Mouse (Mus musculus): Measurements from ENCODE around the gene Pi4k2b. TPM values are rescaled to one million over a fixed set of nuclear protein-coding genes. Genes with fewer than 3 reads are reported as not detected.
"Not testable (repeated sequence)": the region's sequence is repeated elsewhere in the genome, so short reads cannot be mapped to it uniquely, and the experiment has no call there.

The Pi4k2b gene
- total RNA-seq (2014; fragmentation: Nextera tagmentation) (25.9 and 31.2 TPM in 2 replicates), total RNA-seq (2017) (35.9 and 38.8 TPM in 2 replicates)

DNA sequence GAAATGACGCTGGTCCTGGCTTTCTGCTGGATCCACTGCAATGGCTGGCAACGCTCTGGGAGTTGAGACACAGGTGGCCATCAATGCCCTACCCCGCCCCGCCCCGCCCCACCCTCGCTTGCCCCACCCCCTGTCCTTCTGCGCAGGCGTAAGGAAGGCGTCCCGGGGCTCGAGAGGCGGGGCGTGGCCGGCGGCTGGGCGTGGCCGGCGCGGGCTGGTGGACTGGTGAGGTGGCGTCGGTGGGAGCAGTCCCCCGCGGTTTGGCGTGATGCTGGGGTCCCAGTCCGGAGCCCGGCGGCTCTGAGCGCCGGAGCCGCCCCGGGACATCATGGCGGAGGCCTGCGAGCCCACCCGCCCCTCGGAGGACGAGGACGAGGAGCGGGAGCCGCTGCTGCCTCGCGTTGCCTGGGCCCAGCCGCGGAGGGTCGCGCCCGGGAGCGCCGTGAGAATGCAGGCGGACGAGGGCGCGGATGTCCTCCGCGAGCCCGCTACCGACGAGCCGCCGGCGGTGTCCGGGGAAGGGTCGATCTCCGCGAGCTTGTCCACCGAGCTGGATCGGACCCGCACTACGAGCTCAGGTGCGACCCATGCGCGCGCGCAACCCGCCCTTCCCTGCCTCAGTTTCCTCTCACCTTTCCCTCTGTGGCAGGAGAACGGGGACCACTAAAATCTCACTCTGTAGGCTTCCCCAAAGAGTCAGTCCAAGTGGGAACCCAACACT, at the start of gene Pi4k2b:
Gene Pi4k2b, plus strand, starts transcription at position 184 of the 721 bp plus-strand sequence.
- ATAC-seq (replicated peaks; ENCODE audit: poor library complexity, severe bottlenecking) = peak; percentile 89

DNA sequence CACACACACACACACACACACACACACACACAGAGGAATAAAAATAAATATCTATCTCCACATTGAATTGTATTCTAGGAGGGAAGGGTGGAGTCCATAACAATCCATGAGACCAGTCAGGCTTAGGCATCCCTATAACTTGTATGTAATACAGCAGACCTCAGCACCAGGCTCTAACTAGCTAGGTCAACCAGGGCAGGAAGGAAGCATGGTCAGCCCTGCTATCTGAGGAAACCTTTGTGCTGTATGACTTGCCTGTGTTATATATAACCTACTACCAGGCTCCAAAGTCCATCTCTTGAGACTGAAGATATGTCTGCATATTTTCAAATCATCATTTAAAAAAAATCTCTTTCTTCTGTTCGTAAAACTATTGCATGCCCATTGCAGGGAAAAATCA, 44.1 kb upstream of the Pi4k2b start:
- ATAC-seq (replicated peaks; ENCODE audit: poor library complexity, severe bottlenecking) = no peak

GRCm38 (mm10) chr5:52697882-52698440, 43.4 kb upstream of the Pi4k2b start:
- not testable (repeated sequence) for ATAC-seq (replicated peaks; ENCODE audit: poor library complexity, severe bottlenecking)

- ATAC-seq (replicated peaks; ENCODE audit: poor library complexity, severe bottlenecking) = no peak
Observed at GRCm38 (mm10) chr5:52704562-52704961, 36.8 kb upstream of the Pi4k2b start.

GRCm38 (mm10) chr5:52712704-52713103, 28.7 kb upstream of the Pi4k2b start:
- ATAC-seq (replicated peaks; ENCODE audit: poor library complexity, severe bottlenecking) = no peak

- no peak for ATAC-seq (replicated peaks; ENCODE audit: poor library complexity, severe bottlenecking)
Observed at GRCm38 (mm10) chr5:52716742-52717448, 24.5 kb upstream of the Pi4k2b start.

- ATAC-seq (replicated peaks; ENCODE audit: poor library complexity, severe bottlenecking) = no peak
Observed at GRCm38 (mm10) chr5:52721003-52721402, 20.4 kb upstream of the Pi4k2b start.

- ATAC-seq (replicated peaks; ENCODE audit: poor library complexity, severe bottlenecking) = no peak
Observed at GRCm38 (mm10) chr5:52727747-52728146, 13.6 kb upstream of the Pi4k2b start.

- ATAC-seq (replicated peaks; ENCODE audit: poor library complexity, severe bottlenecking) = no peak
Observed at GRCm38 (mm10) chr5:52732811-52733210, 8.6 kb upstream of the Pi4k2b start.

DNA sequence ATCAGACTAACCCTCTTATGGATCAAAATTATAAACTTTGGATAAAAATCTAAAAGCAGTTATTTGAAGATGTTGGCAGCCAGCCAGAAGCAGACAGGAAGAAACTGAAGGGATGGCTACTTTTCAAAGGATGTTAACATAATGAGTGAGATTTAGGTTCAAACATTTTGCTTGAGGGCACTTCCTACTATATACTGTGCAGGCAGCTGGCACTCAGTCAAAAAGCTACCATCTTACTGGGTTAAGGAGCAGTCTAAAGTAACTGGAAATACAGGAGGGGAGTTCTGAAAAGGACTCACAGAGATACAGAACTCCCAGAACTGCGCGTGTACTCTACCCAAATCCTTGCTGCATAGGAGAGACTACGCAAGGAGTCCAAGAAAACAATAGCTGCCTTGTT, 5.3 kb upstream of the Pi4k2b start:
- ATAC-seq (replicated peaks; ENCODE audit: poor library complexity, severe bottlenecking) = no peak

GRCm38 (mm10) chr5:52742112-52742813, 889 bp downstream of the Pi4k2b start:
- peak; percentile 65 for ATAC-seq (replicated peaks; ENCODE audit: poor library complexity, severe bottlenecking)

DNA sequence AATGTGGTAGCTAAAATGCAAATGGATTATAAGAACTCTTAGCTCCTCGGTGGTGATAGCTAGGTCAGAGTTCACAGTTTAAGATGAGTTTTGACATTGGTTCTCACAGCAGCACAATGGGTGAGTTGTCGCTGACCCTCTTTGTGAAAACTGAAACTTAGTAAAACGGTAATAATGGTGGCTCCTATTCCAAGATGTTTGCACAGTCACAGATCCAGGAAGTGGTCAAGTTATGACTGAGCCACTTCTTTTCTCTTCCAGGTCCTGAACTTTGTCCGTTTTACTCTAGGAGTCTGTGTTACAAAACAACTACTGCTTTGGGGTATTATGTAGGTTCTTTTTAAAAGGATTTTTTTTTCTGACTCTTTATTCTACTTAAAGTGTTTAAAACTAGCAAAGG, 1.9 kb downstream of the Pi4k2b start:
- ATAC-seq (replicated peaks; ENCODE audit: poor library complexity, severe bottlenecking) = peak; percentile 53

DNA sequence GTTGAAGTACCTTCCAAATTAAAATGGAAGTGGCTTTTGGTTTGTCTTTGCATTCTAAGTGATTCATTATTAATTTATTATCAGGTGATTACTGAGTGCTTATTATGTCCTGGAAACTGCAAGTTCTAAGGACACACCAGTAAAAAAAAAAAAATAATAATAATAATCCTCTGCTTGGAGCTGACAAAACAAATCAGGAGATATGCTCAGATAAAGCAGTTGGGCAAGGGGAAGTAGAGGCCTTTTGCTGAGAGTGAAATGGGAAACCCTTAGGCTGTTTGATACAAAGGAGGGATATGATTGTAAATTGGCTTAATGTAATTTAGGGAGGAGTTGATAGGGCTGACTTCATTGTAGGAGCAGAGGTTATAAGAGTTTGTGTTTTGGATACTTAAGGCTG, 5.5 kb downstream of the Pi4k2b start:
- ATAC-seq (replicated peaks; ENCODE audit: poor library complexity, severe bottlenecking) = no peak

DNA sequence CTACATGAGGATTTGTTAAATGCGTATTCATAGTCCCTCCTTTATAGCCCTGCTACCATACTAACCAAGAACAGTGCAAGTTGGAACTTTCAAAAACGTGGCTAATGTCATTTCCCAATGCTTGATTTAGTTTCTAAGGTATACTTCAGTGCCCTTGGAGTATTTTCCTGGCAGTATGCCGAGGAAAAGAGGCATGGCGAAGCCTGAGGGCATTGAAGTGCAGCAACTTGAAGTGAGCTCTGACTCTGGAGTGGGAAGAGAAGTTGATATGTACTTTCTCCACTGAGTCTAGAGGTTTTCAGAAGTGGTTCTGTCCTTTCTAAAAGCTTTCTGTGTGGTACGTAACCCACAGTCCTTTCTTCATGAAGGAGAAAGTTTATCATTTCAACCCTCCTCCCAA, 7.4 kb downstream of the Pi4k2b start:
- no peak for ATAC-seq (replicated peaks; ENCODE audit: poor library complexity, severe bottlenecking)

GRCm38 (mm10) chr5:52753146-52753545, 11.8 kb downstream of the Pi4k2b start:
- no peak for ATAC-seq (replicated peaks; ENCODE audit: poor library complexity, severe bottlenecking)

DNA sequence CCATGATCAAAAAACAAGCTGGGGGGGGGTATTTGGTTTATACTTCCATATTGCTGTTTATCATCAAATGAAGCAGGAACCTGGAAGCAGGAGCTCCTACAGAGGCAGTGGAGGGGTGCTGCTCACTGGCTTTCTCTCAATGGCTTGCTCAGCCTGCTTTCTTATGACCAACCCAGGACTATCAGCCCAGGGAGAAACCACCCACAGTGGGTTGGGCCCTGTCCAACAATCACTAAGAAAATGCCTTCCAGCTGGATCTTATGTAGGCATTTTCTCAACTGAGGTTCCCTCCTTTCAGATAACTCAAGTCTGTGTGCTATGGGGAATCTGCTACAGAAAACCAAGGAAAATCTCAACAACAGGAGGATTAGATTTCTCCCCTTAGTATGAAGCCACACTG, 12.8 kb downstream of the Pi4k2b start:
- no peak for ATAC-seq (replicated peaks; ENCODE audit: poor library complexity, severe bottlenecking)

GRCm38 (mm10) chr5:52755337-52755736, 14.0 kb downstream of the Pi4k2b start:
- no peak for ATAC-seq (replicated peaks; ENCODE audit: poor library complexity, severe bottlenecking)

DNA sequence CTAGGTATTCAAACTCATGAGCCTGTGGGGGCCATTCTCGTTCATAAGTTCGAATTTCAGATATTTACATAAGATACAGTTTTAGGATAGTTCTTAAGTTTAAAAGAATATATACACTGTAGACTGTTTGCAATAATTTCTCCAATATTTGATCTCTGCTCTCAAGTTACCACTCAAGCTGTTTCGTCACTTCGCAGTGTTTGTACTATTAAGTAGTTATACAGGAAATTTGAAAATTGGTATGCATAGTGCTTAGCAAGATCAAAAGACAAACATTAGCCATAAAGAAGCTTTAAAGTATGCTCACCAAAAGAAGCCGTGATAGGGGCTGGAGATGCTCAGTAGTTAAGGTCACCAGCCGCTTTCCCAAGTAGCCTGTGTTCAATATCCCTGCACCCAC, 14.6 kb downstream of the Pi4k2b start:
- no peak for ATAC-seq (replicated peaks; ENCODE audit: poor library complexity, severe bottlenecking)

- no peak for ATAC-seq (replicated peaks; ENCODE audit: poor library complexity, severe bottlenecking)
Observed at GRCm38 (mm10) chr5:52762586-52762985, 21.2 kb downstream of the Pi4k2b start.

DNA sequence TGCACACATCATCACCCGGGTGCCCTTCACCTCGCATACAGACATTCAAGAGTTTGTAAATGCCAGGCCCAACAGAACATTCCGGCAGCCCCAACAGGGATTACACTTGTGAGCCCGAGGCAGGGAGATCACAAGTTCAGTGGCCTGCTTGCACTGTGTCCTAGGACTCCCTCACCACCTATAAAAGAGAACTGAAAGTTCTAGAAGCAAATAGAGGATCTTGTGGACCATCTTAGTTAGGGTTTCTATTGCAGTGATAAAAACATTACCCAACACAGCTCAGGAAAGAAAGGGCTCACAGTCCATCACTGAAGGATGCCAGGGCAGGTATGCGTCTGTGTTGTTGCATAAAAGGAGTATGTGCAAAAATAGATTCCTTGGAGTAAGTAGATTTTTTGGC, 32.9 kb downstream of the Pi4k2b start:
- peak; percentile 85 for ATAC-seq (replicated peaks; ENCODE audit: poor library complexity, severe bottlenecking)

- ATAC-seq (replicated peaks; ENCODE audit: poor library complexity, severe bottlenecking) = no peak
Observed at GRCm38 (mm10) chr5:52775237-52775636, 33.9 kb downstream of the Pi4k2b start, which contains the start of gene Zcchc4. Gene Zcchc4, plus strand, starts transcription at chr5:52775409.

Measured in granulocyte monocyte progenitor cell, adult 5-6 weeks (primary cell).